Mouse (Mus musculus) heart, embryonic 14.5 days (tissue): ENCODE measurements at regions not wholly inside any gene's neighbourhood (a gene's known extent, or its start where the extent isn't known, plus 50 kb on each side); places are given as distances from the start of the nearest gene placed in this dataset.

Experiments used
- ATAC-seq: fragments of 200-750 bp; cut with Nextera tagmentation; 2 replicates; pipeline ENCODE4 v1.8.0; 2017; ENCODE audit warnings: low read depth, moderate TSS enrichment; ENCODE audit not compliant: insufficient number of reproducible peaks, insufficient read depth, low FRiP score
- H3K27ac ChIP-seq, 2 experiments: fragments of 200-500 bp in 1 of 2; fragments of 300-500 bp in 1 of 2; sonication (generic) in 1 of 2; replicated peaks in 1 of 2; 2 replicates each; pipeline ENCODE4 v1.5.1; 2012 to 2014; ENCODE audit warnings: low read depth in 2 of 2, low read length in 2 of 2, control low read depth in 1 of 2, mild to moderate bottlenecking in 1 of 2, mixed read lengths in 1 of 2; ENCODE audit not compliant: control insufficient read depth in 1 of 2, insufficient read depth in 1 of 2
- H3K27me3 ChIP-seq: fragments of 300-500 bp; sonication (generic); 2 replicates; pipeline ENCODE4 v1.6.1; 2014; ENCODE audit warnings: mild to moderate bottlenecking, low read length, control low read depth; ENCODE audit not compliant: control insufficient read depth, insufficient read depth
- H3K36me3 ChIP-seq: fragments of 300-500 bp; sonication (generic); 2 replicates; pipeline ENCODE4 v1.6.1; 2014; ENCODE audit warnings: mild to moderate bottlenecking, control low read depth, low read length, mixed read lengths; ENCODE audit not compliant: control insufficient read depth, insufficient read depth
- H3K4me1 ChIP-seq, 2 experiments: fragments of 200-500 bp in 1 of 2; fragments of 300-500 bp in 1 of 2; sonication (generic) in 1 of 2; 2 replicates each; pipeline ENCODE4 v1.6.1; 2012 to 2014; ENCODE audit warnings: low read length in 2 of 2, control low read depth in 1 of 2, mixed read lengths in 1 of 2; ENCODE audit not compliant: control insufficient read depth in 2 of 2, insufficient read depth in 2 of 2
- H3K4me2 ChIP-seq: fragments of 300-500 bp; sonication (generic); 2 replicates; pipeline ENCODE4 v1.6.1; 2014; ENCODE audit warnings: mild to moderate bottlenecking, low read length
- H3K4me3 ChIP-seq, 2 experiments: fragments of 200-500 bp in 1 of 2; fragments of 300-500 bp in 1 of 2; sonication (generic) in 1 of 2; 2 replicates each; pipeline ENCODE4 v1.5.1; 2012 to 2014; ENCODE audit warnings: low read length in 2 of 2, mild to moderate bottlenecking in 2 of 2, control low read depth in 1 of 2, low read depth in 1 of 2, moderate library complexity in 1 of 2; ENCODE audit not compliant: control insufficient read depth in 1 of 2, insufficient read depth in 1 of 2
- H3K9ac ChIP-seq: fragments of 300-500 bp; sonication (generic); 2 replicates; pipeline ENCODE4 v1.6.1; 2014; ENCODE audit warnings: mild to moderate bottlenecking, low read length
- H3K9me3 ChIP-seq: fragments of 300-500 bp; sonication (generic); 2 replicates; pipeline ENCODE4 v1.6.1; 2016; ENCODE audit warnings: low read length, control low read depth; ENCODE audit not compliant: control insufficient read depth
- whole genome bisulfite sequencing: fragments of 180-500 bp; shearing (Covaris S2); extraction: QIAGEN DNeasy Blood & Tissue Kit; methylation state at CpG from one replicate; pipeline ENCODE4 v1.1.7; 2014; 5-methylcytosine and 5-hydroxymethylcytosine counted together

DNA sequence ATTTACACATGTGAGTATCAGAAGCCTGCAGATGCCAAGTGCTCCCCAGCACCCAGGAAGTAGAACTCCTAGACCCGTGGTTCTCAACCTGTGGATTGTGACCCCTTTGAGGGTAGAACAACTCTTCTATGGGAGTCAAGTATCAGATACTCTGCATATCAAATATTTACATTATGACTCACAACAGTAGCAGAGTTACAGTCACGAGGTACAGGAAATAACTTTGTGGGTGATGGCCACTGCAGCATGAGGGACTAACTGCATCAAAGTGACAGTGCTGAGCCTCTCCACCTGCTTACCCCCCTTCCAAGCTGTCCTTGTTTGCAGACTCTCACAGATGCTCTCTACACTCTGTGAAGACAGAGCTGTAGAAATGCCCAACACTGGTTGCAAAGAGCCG, 145.6 kb downstream of the Enc1 start:
- Histone ChIP-seq H3K4me3 (no peak overlapping the region), H3K9me3 (no peaks in the 10 kb centered on the region), H3K36me3 (no peaks in the 10 kb centered on the region), H3K9ac (no peak overlapping the region), H3K4me1 (peaks cover 10 to 14% of the 10 kb centered on the region in 2 experiments), H3K4me2 (no peak overlapping the region), H3K27me3 (peaks cover 18% of the 10 kb centered on the region), H3K27ac (no peak overlapping the region)
- no peak for ATAC-seq
- WGBS = 36% methylated on average over 3 of the region's 3 CpGs

DNA sequence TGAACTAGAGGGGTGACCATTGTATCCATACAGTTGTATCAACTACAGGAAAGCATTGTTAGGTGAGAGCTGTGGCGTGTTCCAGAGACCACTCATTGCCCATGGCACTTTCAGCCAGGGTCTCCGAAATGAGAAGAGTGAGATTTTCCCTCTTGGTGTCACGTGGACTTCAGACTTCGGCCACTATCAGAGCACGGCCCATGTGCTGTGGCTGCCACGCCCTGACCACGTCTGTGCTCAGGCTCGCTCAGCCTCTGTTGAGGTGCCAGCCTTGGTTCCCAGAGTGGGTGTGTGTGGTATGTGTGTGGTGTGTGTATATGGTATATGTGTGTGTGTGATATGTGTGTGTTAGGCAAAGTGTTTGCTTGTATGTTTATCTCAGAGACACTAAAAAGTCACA, 144.6 kb downstream of the Enc1 start:
- H3K27ac ChIP-seq = no peak overlapping the region
- no peaks in the 10 kb centered on the region for H3K9me3 ChIP-seq
- no peaks in the 10 kb centered on the region for H3K36me3 ChIP-seq
- H3K4me3 ChIP-seq = no peak overlapping the region
- no peak overlapping the region for H3K9ac ChIP-seq
- no peak overlapping the region for H3K4me2 ChIP-seq
- 87% methylated on average over 8 of the region's 8 CpGs for whole genome bisulfite sequencing
- H3K27me3 ChIP-seq = peaks cover 20% of the 10 kb centered on the region
- H3K4me1 ChIP-seq = peaks cover 9 to 10% of the 10 kb centered on the region in 2 experiments
- ATAC-seq = no peak

DNA sequence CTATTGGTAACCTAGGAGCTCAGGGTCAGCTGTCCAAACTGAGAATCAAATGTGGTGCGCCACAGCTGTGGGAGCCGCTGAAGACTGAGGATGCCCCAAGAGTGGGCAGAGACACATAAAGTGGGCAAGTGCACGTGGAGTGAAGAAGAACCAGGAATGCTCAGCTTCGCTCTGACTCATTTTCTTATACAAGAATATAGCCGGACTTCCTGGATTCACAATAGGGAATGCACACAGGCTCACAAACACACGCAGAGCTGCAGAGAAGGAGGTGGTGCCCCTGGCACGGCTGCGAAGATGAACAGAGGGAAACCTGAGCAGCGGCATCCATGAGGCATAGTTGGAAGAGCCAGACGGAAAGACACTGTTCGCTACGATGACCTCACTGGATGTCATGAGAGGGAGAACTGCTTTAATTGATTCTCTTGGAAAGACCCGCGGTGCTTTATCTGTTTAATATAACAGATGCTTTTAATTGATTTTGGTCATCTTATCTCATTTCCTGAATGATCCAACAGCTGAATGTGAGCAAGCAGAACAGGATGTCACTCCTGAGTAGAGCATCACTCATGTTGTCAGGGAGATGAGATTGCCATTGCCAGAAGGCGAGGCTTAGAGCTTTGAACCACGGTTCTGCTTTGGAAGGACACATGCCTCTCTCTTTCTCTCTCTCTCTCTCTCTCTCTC, 143.3 kb downstream of the Enc1 start:
- no peak for ATAC-seq

DNA sequence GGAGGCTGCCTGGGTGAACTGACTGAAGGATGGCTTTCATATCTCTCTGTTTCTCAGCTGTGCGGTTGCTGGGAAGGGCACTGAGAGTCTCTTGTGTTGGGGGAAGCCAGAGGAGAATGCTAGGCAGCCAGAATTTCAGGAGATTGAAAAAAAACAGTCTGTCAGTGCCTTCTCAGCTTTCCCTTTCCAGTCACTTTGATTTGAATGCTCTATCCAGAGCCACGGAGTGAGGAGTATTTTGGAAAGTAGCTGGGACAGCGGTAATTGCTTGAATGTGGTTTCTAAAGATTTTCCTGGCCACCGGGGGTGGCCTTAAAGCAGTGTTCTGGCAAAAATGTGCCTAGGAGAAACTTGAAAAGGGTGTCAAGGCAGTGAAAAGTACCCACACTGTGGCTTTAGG, 142.4 kb downstream of the Enc1 start:
- Histone ChIP-seq H3K27ac (no peak overlapping the region), H3K36me3 (no peaks in the 10 kb centered on the region), H3K9ac (no peak overlapping the region), H3K4me2 (no peak overlapping the region), H3K4me1 (peaks cover 0 to 2% of the 10 kb centered on the region in 2 experiments; a peak in 1 of 4 replicates), H3K9me3 (no peaks in the 10 kb centered on the region), H3K27me3 (peaks cover 21% of the 10 kb centered on the region), H3K4me3 (no peak overlapping the region)
- 33% methylated on average over 4 of the region's 4 CpGs for WGBS
- ATAC-seq = no peak

More for the DNA sequence above, 143.3 kb downstream of the Enc1 start:
- H3K9me3 ChIP-seq = no peaks in the 10 kb centered on the region
- H3K36me3 ChIP-seq = no peaks in the 10 kb centered on the region
- peaks cover 21% of the 10 kb centered on the region for H3K27me3 ChIP-seq
- 70% methylated on average over 16 of the region's 16 CpGs for WGBS
- H3K9ac ChIP-seq = no peak overlapping the region
- H3K4me1 ChIP-seq = peaks cover 6 to 7% of the 10 kb centered on the region in 2 experiments
- no peak overlapping the region for H3K4me3 ChIP-seq
- H3K27ac ChIP-seq = no peak overlapping the region
- H3K4me2 ChIP-seq = no peak overlapping the region

DNA sequence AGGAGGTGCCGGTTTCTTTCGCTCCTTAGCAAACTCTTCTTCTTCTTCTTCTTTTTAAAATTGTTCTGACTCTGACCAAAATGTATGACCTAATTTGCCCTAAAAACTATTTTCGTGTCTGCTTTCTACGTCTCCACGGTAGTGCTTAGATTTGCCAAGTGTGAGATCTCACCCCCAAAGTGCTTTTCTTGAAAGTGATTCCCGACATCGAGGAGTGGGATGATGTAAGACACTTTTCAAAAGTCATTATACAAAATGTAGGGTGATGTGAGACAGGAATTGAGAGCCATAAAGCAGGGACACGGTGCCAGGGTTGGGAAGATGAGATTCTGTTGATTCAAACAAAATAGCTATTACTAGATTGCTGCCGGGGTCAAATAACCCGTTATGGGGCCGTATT, 139.5 kb downstream of the Enc1 start:
- Histone ChIP-seq H3K9ac (no peak overlapping the region), H3K4me1 (no peaks in the 10 kb centered on the region), H3K36me3 (no peaks in the 10 kb centered on the region), H3K27ac (no peak overlapping the region), H3K4me2 (no peak overlapping the region), H3K27me3 (peaks cover 11% of the 10 kb centered on the region), H3K9me3 (no peaks in the 10 kb centered on the region), H3K4me3 (no peak overlapping the region)
- 77% methylated on average over 11 of the region's 11 CpGs for WGBS
- ATAC-seq = no peak

DNA sequence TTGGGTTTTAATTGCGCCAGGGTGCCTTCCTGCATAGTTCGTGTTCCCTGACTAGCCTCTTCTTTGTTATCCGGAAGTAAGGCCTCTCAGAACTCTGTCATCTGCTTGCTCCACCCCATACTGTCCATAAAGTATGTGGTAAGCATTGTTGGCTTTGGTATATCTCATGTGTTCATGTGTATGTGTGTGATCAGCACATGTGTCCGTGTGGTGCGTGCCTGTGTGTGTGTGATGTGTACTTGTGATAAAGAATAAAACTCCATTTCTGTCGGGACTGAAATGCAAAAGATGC, 135.3 kb downstream of the Enc1 start:
- ATAC-seq = no peak
- H3K36me3 ChIP-seq = no peaks in the 10 kb centered on the region
- WGBS = 85% methylated on average over 6 of the region's 6 CpGs
- peaks cover 3% of the 10 kb centered on the region; the same call in 1 of the 2 replicates for H3K27me3 ChIP-seq
- H3K9ac ChIP-seq = no peak overlapping the region
- H3K27ac ChIP-seq = no peak overlapping the region
- no peaks in the 10 kb centered on the region for H3K4me1 ChIP-seq
- no peak overlapping the region for H3K4me2 ChIP-seq
- no peaks in the 10 kb centered on the region for H3K9me3 ChIP-seq
- H3K4me3 ChIP-seq = no peak overlapping the region

DNA sequence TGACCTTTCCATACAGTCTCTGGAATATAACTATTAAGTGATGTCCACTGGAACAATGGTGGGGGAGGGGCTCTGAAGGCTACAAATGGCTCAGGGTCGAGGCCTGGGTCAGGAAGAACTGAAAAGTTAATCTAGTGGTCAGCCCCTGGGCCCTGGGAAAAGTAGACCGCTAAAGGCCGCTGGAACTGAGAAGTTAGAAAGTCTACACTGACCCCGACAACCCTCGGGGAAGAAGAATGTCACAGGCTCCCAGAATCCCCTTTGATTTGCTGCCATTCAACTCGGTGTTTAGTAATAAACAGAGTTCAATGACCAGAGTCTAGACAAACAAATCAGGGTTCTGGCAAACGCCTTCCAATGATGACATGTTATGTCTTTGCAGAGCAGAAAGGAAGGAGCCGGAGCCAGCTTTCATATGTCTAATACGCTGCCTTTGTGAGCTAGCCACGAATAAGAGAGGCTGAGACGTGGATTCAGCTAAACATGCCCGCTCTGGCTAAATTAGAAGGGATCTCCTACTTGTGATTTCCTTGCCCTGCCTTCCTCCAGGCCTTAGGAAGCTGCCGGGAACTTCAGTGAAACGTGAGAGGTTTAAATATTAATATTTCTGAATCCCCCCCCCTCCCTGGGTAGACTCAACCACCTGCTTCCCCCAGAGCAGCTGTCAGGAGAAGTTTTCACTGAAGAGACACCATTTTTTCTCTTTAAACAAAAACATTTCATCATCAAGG, 134.8 kb downstream of the Enc1 start:
- Histone ChIP-seq H3K9ac (no peak overlapping the region), H3K36me3 (no peaks in the 10 kb centered on the region), H3K4me3 (no peak overlapping the region), H3K4me2 (no peak overlapping the region), H3K27ac (no peak overlapping the region), H3K9me3 (no peaks in the 10 kb centered on the region), H3K27me3 (peaks cover 3% of the 10 kb centered on the region; the same call in 1 of the 2 replicates), H3K4me1 (no peaks in the 10 kb centered on the region)
- WGBS = 74% methylated on average over 14 of the region's 14 CpGs
- no peak for ATAC-seq

DNA sequence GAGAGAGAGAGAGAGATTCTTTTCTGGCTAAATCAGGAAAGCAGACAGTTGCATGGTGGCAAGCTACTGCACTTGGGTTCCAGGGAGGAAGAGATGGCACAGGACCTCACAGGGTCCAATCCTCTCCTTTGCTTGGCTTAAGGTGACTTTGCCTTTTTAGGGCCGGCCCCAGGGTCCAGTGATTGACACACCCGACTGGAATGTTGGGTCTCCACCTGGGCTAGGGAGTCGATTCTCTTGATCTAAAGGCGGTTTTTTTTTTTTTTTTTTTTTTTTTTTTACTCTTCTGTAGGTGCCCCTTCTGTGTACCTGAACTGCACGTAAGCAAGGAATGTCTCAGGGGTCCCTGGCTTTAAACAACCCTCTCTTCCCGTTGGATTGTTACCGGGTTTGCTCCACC, 131.4 kb downstream of the Enc1 start:
- H3K4me3 ChIP-seq = no peak overlapping the region
- no peak overlapping the region for H3K4me2 ChIP-seq
- H3K4me1 ChIP-seq = no peaks in the 10 kb centered on the region
- no peak for ATAC-seq
- no peaks in the 10 kb centered on the region for H3K27me3 ChIP-seq
- H3K9ac ChIP-seq = no peak overlapping the region
- no peak overlapping the region for H3K27ac ChIP-seq
- 45% methylated on average over 7 of the region's 7 CpGs for WGBS
- H3K9me3 ChIP-seq = no peaks in the 10 kb centered on the region
- H3K36me3 ChIP-seq = no peaks in the 10 kb centered on the region
